Mouse (Mus musculus) CH12.LX (cell line): ENCODE results near the gene Cetn2.

Source experiments
- CTCF ChIP-seq, 2 experiments: IDR thresholded peaks in 1 of 2; conservative IDR thresholded peaks in 1 of 2; 2 replicates each; pipeline ENCODE4 v1.5.1; 2011 to 2012; ENCODE audit warnings: low read depth in 2 of 2, low read length in 2 of 2, improper control_type of control experiment in 1 of 2, inconsistent platforms in 1 of 2, mild to moderate bottlenecking in 1 of 2, moderate library complexity in 1 of 2
- HCFC1 ChIP-seq: IDR thresholded peaks from 2 replicates; pipeline ENCODE4 v1.6.1; 2012; ENCODE audit warnings: low read depth, mild to moderate bottlenecking, inconsistent platforms, low read length, improper control_type of control experiment
- JUND ChIP-seq: conservative IDR thresholded peaks from 2 replicates; pipeline ENCODE4 v1.6.1; 2011; ENCODE audit warnings: low read depth, low read length, improper control_type of control experiment
- POLR2A ChIP-seq: IDR thresholded peaks from 2 replicates; pipeline ENCODE4 v1.6.1; 2011; ENCODE audit warnings: low read depth, mild to moderate bottlenecking, improper control_type of control experiment, low read length
- TCF12 ChIP-seq: IDR thresholded peaks from 2 replicates; pipeline ENCODE4 v1.6.1; 2014; ENCODE audit warnings: low read depth, mild to moderate bottlenecking, inconsistent platforms, low read length, improper control_type of control experiment

DNA sequence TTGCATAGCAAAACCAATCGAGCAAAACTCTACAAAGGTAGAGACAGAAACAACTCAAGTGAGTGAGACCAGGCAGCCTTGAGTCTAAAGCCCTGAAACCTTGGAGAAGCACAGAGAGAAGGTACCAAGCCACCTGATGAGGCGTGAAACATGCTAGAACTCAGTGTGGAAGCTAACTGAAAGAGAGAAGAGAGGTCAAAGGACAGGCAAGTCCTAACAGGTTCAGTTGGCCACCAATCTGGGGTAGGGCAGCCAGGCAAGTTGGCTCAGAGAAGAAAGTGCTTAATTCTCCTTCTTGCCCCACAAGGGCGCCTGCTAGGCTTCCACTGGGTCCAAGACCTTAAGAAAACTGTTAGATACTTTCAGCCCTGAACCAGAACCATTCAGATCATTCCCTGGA is 43.3 kb upstream of the Cetn2 start:
- TF ChIP-seq TCF12: no peak
- TF ChIP-seq CTCF (conservative IDR thresholded peaks at IDR 0.05 in 1 of 2, IDR thresholded peaks at IDR 0.05 in 1 of 2; ENCODE audit: low read depth in 2 of 2, low read length in 2 of 2): no peak
- TF ChIP-seq JUND: no peak
- no peak for TF ChIP-seq POLR2A
- TF ChIP-seq HCFC1: no peak
